Mouse (Mus musculus): ENCODE results near the gene Ly6g6f. TPM values are rescaled to one million over a fixed set of nuclear protein-coding genes. Genes with fewer than 3 reads are reported as not detected.

The Ly6g6f gene
- total RNA-seq, 2 experiments from 2014 or later = 0.29 TPM; not detected in 1

- Histone ChIP-seq H3K4me3 (no peak overlapping the region), H3K27ac (no peak overlapping the region)
- no peak for DNase-seq (ENCODE audit: extremely low spot score in 1 of 2, low spot score in 2 of 2)
- intact Hi-C loops (cut with DNase I) = no loop called here
- TF ChIP-seq CTCF (IDR thresholded peaks at IDR 0.05) = no peak
Measured at GRCm38 (mm10) chr17:35083929-35084497, 1.4 kb downstream of the Ly6g6f start.

DNA sequence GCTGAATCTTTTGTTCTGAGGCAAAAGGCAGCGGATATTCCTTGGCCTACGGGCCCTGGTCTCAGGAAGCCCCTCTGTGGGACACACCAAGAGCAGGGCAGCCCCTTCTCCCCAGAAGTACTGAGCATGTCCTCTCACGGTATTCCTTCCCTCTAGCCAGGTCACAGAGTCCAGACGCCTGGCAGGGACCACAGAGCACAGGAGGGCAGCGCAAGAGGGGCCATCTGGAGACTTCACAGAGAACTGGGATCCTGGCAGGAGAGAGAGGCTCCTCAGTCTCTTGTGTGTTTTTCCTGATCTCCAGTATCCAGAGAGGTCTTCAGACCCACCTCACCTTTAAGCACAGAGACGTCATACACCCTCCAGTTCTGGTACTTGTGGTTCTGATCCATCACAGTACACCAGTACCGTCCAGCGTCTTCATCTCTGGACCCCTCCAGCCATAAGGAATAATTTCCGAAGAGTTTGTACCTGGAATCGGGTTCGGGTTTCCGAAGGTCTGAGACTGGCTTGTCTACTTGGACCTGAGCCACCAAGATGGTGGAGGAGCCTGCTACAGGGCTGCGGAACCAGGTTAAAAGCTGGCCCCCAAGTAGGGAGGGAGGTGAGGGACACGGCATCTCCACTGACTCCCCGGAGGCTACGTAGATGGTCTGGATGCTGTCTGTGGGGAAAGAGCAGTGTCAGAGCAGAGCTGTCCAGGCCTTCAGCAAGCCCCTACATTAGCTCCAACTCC lies 2.4 kb downstream of the Ly6g6f start:
- Histone ChIP-seq H3K4me3 (no peak overlapping the region), H3K27ac (no peak overlapping the region)
- intact Hi-C loops (cut with DNase I) = no loop called here
- no peak for DNase-seq (ENCODE audit: extremely low spot score in 1 of 2, low spot score in 2 of 2)
- no peak for TF ChIP-seq CTCF (IDR thresholded peaks at IDR 0.05)

DNA sequence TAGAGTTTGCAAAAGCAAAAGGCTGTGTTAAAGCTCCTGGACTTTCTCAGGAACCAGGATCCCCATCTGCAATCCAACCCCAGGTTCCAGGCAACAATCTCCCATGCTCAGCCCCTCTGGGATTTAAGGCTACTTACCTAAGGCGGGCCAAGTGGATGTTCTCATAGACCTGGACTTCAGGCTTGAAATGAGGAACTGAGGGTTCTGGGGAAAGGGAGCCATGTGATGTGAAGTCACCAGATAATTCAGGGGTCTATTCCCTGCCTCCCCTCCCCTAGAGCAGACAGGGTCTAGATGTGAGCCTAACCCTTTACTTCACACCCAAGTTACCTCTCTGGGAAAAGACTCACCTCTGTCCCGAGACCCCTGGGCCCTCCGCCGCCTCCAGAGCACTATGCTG lies 4.7 kb downstream of the Ly6g6f start:
- intact Hi-C loops (cut with DNase I) = no loop called here
- H3K27ac ChIP-seq = 0 out of 2 replicates have a peak overlapping the region, but pooled peaks have one; percentile 19
- no peak for DNase-seq (ENCODE audit: extremely low spot score in 1 of 2, low spot score in 2 of 2)

DNA sequence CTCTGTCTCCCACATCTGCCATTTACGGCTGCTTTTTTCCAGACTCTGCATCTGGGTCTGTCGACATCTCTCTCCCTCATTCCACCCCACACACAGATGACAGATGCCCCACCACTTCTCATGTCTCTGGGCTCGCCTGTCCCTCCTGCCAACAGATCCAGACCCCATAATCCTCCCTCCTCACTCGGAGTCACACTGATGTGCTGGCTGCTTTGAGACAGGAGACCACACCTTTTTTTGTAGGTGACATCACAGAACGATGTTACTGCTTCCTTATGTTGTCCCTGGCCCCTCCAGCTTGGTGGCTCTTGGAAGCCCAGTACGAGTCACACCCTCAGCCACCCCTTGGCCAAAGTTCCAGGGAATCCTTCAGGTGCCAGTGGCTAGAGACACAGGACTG lies 5.2 kb downstream of the Ly6g6f start:
- DNase-seq (ENCODE audit: extremely low spot score in 1 of 2, low spot score in 2 of 2) = no peak
- Histone ChIP-seq H3K27ac (no peak overlapping the region), H3K4me3 (no peak overlapping the region)
- intact Hi-C loops (cut with DNase I) = no loop called here
- no peak for TF ChIP-seq CTCF (IDR thresholded peaks at IDR 0.05)

More for the DNA sequence above, 4.7 kb downstream of the Ly6g6f start:
- H3K4me3 ChIP-seq = no peak overlapping the region
- no peak for TF ChIP-seq CTCF (IDR thresholded peaks at IDR 0.05)

GRCm38 (mm10) chr17:35079778-35080177 lies 5.6 kb downstream of the Ly6g6f start:
- no peak for TF ChIP-seq CTCF (IDR thresholded peaks at IDR 0.05)
- Histone ChIP-seq H3K4me3 (no peak overlapping the region), H3K27ac (no peak overlapping the region)
- intact Hi-C loops (cut with DNase I) = no loop called here
- DNase-seq (ENCODE audit: extremely low spot score in 1 of 2, low spot score in 2 of 2) = no peak

DNA sequence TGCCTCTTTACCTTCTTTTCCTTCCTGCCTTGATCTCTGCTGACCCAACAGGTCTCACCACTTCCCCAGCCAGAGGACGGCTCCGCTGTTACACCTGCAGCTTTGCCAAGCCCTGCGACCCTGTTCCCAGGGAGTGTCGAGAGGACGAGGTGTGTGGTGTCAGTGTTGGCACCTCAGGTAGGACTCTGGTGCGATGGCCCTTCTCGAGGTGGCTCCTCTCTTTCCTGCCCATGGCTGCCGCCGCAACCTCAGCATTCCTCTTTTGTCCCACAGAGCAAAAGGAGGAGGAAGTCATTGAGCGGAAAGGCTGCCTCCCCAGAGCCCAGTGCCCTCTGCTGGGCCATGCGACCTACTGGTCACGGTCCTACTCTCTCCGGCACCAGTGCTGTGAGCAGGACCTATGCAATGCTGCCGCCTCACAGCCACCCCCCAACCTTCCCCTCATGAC lies 7.6 kb downstream of the Ly6g6f start, which contains the start of gene Ly6g6d:
Gene Ly6g6d, minus strand, starts transcription at position 280 of the 448 bp plus-strand sequence.
- Histone ChIP-seq H3K27ac (peak within 1 kb of the TSS; percentile 11; the same call in 1 of the 2 replicates), H3K4me3 (peak within 1 kb of the TSS; percentile 22)
- TF ChIP-seq CTCF (IDR thresholded peaks at IDR 0.05) = peak; percentile 45
- intact Hi-C loops (cut with DNase I) = no loop called here
- no peak for DNase-seq (ENCODE audit: extremely low spot score in 1 of 2, low spot score in 2 of 2)

DNA sequence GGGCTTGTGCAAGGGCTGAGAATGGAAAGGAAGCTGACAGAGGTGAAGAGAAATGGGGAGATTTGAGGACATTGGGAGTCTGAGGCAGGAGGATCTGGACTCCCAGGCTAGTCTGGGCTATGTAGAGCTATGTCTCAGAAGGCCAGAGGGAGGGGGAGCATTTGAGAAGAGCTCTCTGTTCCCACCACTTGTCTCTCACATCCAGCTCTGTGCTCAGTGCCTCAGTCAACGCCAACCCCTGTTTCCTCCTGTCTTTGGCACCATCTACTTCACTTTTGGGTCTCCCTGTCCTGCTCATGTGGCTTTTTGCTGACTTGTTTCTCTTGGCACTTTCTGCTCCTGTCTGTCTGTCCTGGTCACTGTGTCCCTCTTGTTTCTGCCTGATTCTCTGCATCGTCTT lies 8.1 kb downstream of the Ly6g6f start:
- TF ChIP-seq CTCF (IDR thresholded peaks at IDR 0.05) = no peak
- H3K4me3 ChIP-seq = peak overlapping the region; percentile 22
- intact Hi-C loops (cut with DNase I) = no loop called here
- no peak overlapping the region; the same call in 1 of the 2 replicates for H3K27ac ChIP-seq
- no peak for DNase-seq (ENCODE audit: extremely low spot score in 1 of 2, low spot score in 2 of 2)

- intact Hi-C loops (cut with DNase I) = no loop called here
- H3K4me3 ChIP-seq = peak within 1 kb of the TSS; percentile 22
- no peak for DNase-seq (ENCODE audit: extremely low spot score in 1 of 2, low spot score in 2 of 2)
- TF ChIP-seq CTCF (IDR thresholded peaks at IDR 0.05) = no peak
- H3K27ac ChIP-seq = peak within 1 kb of the TSS; percentile 11; the same call in 1 of the 2 replicates
Measured at GRCm38 (mm10) chr17:35076507-35077176, 8.8 kb downstream of the Ly6g6f start, which contains the start of gene Ly6g6e. TSS of gene Ly6g6e (plus strand) at chr17:35076902.

- intact Hi-C loops (cut with DNase I) = no loop called here
- H3K27ac ChIP-seq = no peak overlapping the region
- TF ChIP-seq CTCF (IDR thresholded peaks at IDR 0.05) = no peak
- no peak for DNase-seq (ENCODE audit: extremely low spot score in 1 of 2, low spot score in 2 of 2)
- H3K4me3 ChIP-seq = no peak overlapping the region
Measured at GRCm38 (mm10) chr17:35074097-35074496, 11.3 kb downstream of the Ly6g6f start.

- TF ChIP-seq CTCF (IDR thresholded peaks at IDR 0.05) = no peak
- DNase-seq (ENCODE audit: extremely low spot score in 1 of 2, low spot score in 2 of 2) = no peak
- intact Hi-C loops (cut with DNase I) = no loop called here
- H3K27ac ChIP-seq = no peak overlapping the region
- H3K4me3 ChIP-seq = no peak overlapping the region
Measured at GRCm38 (mm10) chr17:35071454-35071853, 14.0 kb downstream of the Ly6g6f start.

- no peak; the same call in 1 of the 2 replicates for TF ChIP-seq CTCF (IDR thresholded peaks at IDR 0.05)
- DNase-seq (ENCODE audit: extremely low spot score in 1 of 2, low spot score in 2 of 2) = no peak
- H3K27ac ChIP-seq = no peak overlapping the region
- no peak overlapping the region for H3K4me3 ChIP-seq
- intact Hi-C loops (cut with DNase I) = no loop called here
Measured at GRCm38 (mm10) chr17:35070556-35071229, 14.7 kb downstream of the Ly6g6f start.
